Mouse (Mus musculus) c-Kit-negative CD71-positive TER-119-positive erythroid progenitor cells, embryonic 14.5 days (primary cell): ENCODE measurements around the gene Nme3.
"Not testable (repeated sequence)": the region's sequence is repeated elsewhere in the genome, so short reads cannot be mapped to it uniquely, and the experiment has no call there.

Source experiments
- DNase-seq: peaks from one replicate; pipeline ENCODE4 v3.0.0-alpha.2; 2013; ENCODE audit warnings: low read depth, low spot score

The Nme3 gene

GRCm38 (mm10) chr17:24899153-24899552 is 2.9 kb downstream of the Nme3 start:
- no peak for DNase-seq

GRCm38 (mm10) chr17:24900014-24900413 is 3.7 kb downstream of the Nme3 start:
- no peak for DNase-seq

- no peak for DNase-seq
Measured at GRCm38 (mm10) chr17:24902124-24902523, 5.8 kb downstream of the Nme3 start.

- peak; percentile 89 for DNase-seq
Measured at GRCm38 (mm10) chr17:24902671-24903474, 6.6 kb downstream of the Nme3 start.

- DNase-seq: no peak
Measured at GRCm38 (mm10) chr17:24903767-24904166, 7.5 kb downstream of the Nme3 start.

GRCm38 (mm10) chr17:24907591-24907990 is 11.3 kb downstream of the Nme3 start:
- no peak for DNase-seq

- DNase-seq: no peak
Measured at GRCm38 (mm10) chr17:24913984-24914383, 17.7 kb downstream of the Nme3 start.

- DNase-seq: no peak
Measured at GRCm38 (mm10) chr17:24923246-24923645, 26.9 kb downstream of the Nme3 start.

GRCm38 (mm10) chr17:24929506-24929905 is 33.2 kb downstream of the Nme3 start:
- DNase-seq: no peak

GRCm38 (mm10) chr17:24932431-24932830 is 36.1 kb downstream of the Nme3 start:
- no peak for DNase-seq

- DNase-seq: no peak
Measured at GRCm38 (mm10) chr17:24933163-24933562, 36.9 kb downstream of the Nme3 start.

GRCm38 (mm10) chr17:24934926-24935325 is 38.6 kb downstream of the Nme3 start:
- no peak for DNase-seq

- DNase-seq: no peak
Measured at GRCm38 (mm10) chr17:24935666-24936065, 39.4 kb downstream of the Nme3 start.

GRCm38 (mm10) chr17:24936259-24937237 is 40.2 kb downstream of the Nme3 start, which contains the start of gene Mapk8ip3:
Gene Mapk8ip3 (minus strand): TSS chr17:24936977.
- DNase-seq: peak; percentile 90

GRCm38 (mm10) chr17:24937266-24937665 is 41.0 kb downstream of the Nme3 start:
- DNase-seq: no peak

- DNase-seq: not testable (repeated sequence)
Measured at GRCm38 (mm10) chr17:24942453-24942852, 46.2 kb downstream of the Nme3 start.

- no peak for DNase-seq
Measured at GRCm38 (mm10) chr17:24943036-24943435, 46.7 kb downstream of the Nme3 start.

GRCm38 (mm10) chr17:24943589-24943988 is 47.3 kb downstream of the Nme3 start:
- not testable (repeated sequence) for DNase-seq
